Mouse (Mus musculus): ENCODE data around the gene Fezf2. TPM values are rescaled to one million over a fixed set of nuclear protein-coding genes. Genes with fewer than 3 reads are reported as not detected.

The Fezf2 gene
- polyA plus RNA-seq, 1 experiment from 2014 or later: not detected

DNA sequence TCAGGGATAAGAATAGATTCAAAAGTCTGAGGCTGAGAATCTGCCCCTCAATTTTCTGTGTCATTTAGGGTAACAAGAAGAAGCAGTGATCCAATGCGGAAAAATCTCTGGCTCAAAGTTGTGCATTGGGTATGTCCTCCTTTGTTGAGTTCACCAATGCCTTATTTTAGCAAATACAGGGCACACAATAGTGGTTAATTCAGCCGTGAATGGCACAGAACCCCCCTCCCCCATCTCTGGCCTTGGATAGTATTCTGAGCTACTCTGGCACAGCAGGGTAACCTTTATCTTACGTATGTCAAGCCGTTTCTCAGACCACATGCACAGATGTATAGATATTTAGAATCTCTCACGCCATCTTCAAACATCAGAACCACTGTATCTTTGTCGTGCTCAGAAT is 48.3 kb downstream of the Fezf2 start:
- no peak overlapping the region for H3K4me2 ChIP-seq (ENCODE audit: low read depth, low read length)
- ATAC-seq (ENCODE audit: low read depth): no peak
- no peak overlapping the region for H3K4me3 ChIP-seq (ENCODE audit: low read depth, low read length)
- 0 out of 2 replicates have a peak, but pooled peaks cover 3% of the 10 kb centered on the region for H3K36me3 ChIP-seq (ENCODE audit: control insufficient read depth, insufficient read depth, low read length)
- H3K9me3 ChIP-seq (ENCODE audit: control insufficient read depth, low read length): no peaks in the 10 kb centered on the region
- no peaks in the 10 kb centered on the region for H3K27me3 ChIP-seq (replicated peaks; ENCODE audit: control insufficient read depth, insufficient read depth, low read length)
- no peaks in the 10 kb centered on the region for H3K4me1 ChIP-seq (ENCODE audit: control insufficient read depth, insufficient read depth, low read length)
- 77% methylated on average over 6 of the region's 6 CpGs for WGBS
- DNase-seq (ENCODE audit: low spot score): no peak
- no peak overlapping the region for H3K27ac ChIP-seq (replicated peaks; ENCODE audit: low read depth, low read length)
- H3K9ac ChIP-seq (ENCODE audit: low read depth, low read length): no peak overlapping the region

DNA sequence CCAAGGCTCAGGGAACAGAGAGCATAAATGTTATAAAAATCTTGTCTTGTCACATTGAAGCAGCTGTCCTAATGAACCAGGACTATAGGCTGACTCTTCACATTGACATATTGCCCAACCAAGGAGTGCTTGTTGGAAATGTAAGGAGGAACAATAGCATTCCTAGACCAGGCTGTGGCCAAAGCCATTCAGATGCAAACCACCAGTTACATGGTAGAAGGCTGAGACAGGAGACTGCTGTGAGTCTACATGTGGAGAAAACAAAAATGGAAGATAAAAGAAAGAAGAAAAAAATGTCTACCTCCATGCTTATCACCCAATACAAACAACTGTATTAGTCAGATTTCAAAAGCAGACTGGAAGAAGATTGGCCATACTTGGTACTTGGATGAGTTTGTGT is 48.8 kb downstream of the Fezf2 start:
- Histone ChIP-seq H3K36me3 (ENCODE audit: control insufficient read depth, insufficient read depth, low read length) (0 out of 2 replicates have a peak, but pooled peaks cover 3% of the 10 kb centered on the region), H3K4me1 (ENCODE audit: control insufficient read depth, insufficient read depth, low read length) (no peaks in the 10 kb centered on the region), H3K4me2 (ENCODE audit: low read depth, low read length) (no peak overlapping the region), H3K4me3 (ENCODE audit: low read depth, low read length) (no peak overlapping the region), H3K27me3 (replicated peaks; ENCODE audit: control insufficient read depth, insufficient read depth, low read length) (no peaks in the 10 kb centered on the region), H3K27ac (replicated peaks; ENCODE audit: low read depth, low read length) (no peak overlapping the region), H3K9me3 (ENCODE audit: control insufficient read depth, low read length) (no peaks in the 10 kb centered on the region), H3K9ac (ENCODE audit: low read depth, low read length) (no peak overlapping the region)
- ATAC-seq (ENCODE audit: low read depth) (no peak), DNase-seq (ENCODE audit: low spot score) (no peak)

DNA sequence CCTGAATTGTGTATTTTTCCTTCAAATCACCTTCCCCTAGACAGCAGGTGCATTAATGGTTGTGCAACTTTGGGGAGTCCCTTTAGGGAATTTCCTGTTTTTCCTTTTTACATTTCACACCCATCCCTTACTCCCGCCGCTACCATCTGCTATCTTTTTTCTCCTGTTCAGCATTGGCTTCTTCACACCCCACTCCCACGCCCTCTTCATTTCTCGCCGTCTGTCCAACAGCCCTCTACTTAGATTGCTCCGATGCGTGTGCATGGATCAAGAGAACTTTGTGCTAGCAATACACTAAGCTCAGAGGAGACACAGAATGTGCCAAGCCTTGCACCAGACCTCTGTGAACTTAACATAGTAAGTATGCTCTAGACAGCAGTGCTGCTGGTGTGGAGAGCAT is 51.6 kb downstream of the Fezf2 start:
- no peak overlapping the region for H3K27ac ChIP-seq (replicated peaks; ENCODE audit: low read depth, low read length)
- H3K4me3 ChIP-seq (ENCODE audit: low read depth, low read length): no peak overlapping the region
- 91% methylated on average over 7 of the region's 7 CpGs for WGBS
- no peak for DNase-seq (ENCODE audit: low spot score)
- ATAC-seq (ENCODE audit: low read depth): no peak
- no peak overlapping the region for H3K9ac ChIP-seq (ENCODE audit: low read depth, low read length)
- H3K4me2 ChIP-seq (ENCODE audit: low read depth, low read length): no peak overlapping the region
- H3K9me3 ChIP-seq (ENCODE audit: control insufficient read depth, low read length): no peaks in the 10 kb centered on the region
- H3K36me3 ChIP-seq (ENCODE audit: control insufficient read depth, insufficient read depth, low read length): peaks cover 5% of the 10 kb centered on the region; the same call in 1 of the 2 replicates
- H3K27me3 ChIP-seq (replicated peaks; ENCODE audit: control insufficient read depth, insufficient read depth, low read length): no peaks in the 10 kb centered on the region
- H3K4me1 ChIP-seq (ENCODE audit: control insufficient read depth, insufficient read depth, low read length): no peaks in the 10 kb centered on the region

Other genes with a start within 250 kb of the Fezf2 start
- not detected in 2 replicates for gene Gm49355, start 64.2 kb downstream of the Fezf2 start, polyA plus RNA-seq (2014; fragmentation: Nextera tagmentation; extraction: Ambion mirVana)
- gene 3830406C13Rik, start 64.0 kb downstream of the Fezf2 start, polyA plus RNA-seq (2014; fragmentation: Nextera tagmentation; extraction: Ambion mirVana): 42.7 and 48.7 TPM in 2 replicates